Mouse (Mus musculus) left cerebral cortex, postnatal 4 days (tissue): ENCODE measurements at regions not wholly inside any gene's neighbourhood (a gene's known extent, or its start where the extent isn't known, plus 50 kb on each side); places are given as distances from the start of the nearest gene placed in this dataset.

Experiments used
- DNase-seq: peaks from one replicate; pipeline ENCODE4 v3.0.0-alpha.2; 2022
- intact Hi-C: fragments of 180-260 bp; cut with DNase I; formaldehyde crosslinking; loops from one replicate; pipeline ENCODE4 v1.15.1; 2025

GRCm38 (mm10) chr17:52197731-52198130, 364.6 kb upstream of the Satb1 start:
- intact Hi-C loops: no loop called here
- peak; percentile 21 for DNase-seq

GRCm38 (mm10) chr17:52196811-52197210, 363.7 kb upstream of the Satb1 start:
- DNase-seq: peak; percentile 8
- intact Hi-C loops: no loop called here

GRCm38 (mm10) chr17:52195804-52196203, 362.7 kb upstream of the Satb1 start:
- peak; percentile 56 for DNase-seq
- intact Hi-C loops: no loop called here

GRCm38 (mm10) chr17:52191064-52191682, 358.1 kb upstream of the Satb1 start:
- no peak for DNase-seq
- intact Hi-C loops: no loop called here

- intact Hi-C loops: no loop called here
- peak; percentile 35 for DNase-seq
Measured at GRCm38 (mm10) chr17:52182706-52183105, 349.6 kb upstream of the Satb1 start.

GRCm38 (mm10) chr17:52177996-52178395, 344.9 kb upstream of the Satb1 start:
- intact Hi-C loops: no loop called here
- no peak for DNase-seq

- intact Hi-C loops: no loop called here
- no peak for DNase-seq
Measured at GRCm38 (mm10) chr17:52168076-52168838, 335.2 kb upstream of the Satb1 start.

GRCm38 (mm10) chr17:52167658-52168057, 334.6 kb upstream of the Satb1 start:
- DNase-seq: no peak
- intact Hi-C loops: no loop called here

GRCm38 (mm10) chr17:52165891-52166485, 332.9 kb upstream of the Satb1 start:
- intact Hi-C loops: no loop called here
- DNase-seq: no peak

GRCm38 (mm10) chr17:52162559-52163397, 329.7 kb upstream of the Satb1 start:
- intact Hi-C loops: no loop called here
- no peak for DNase-seq

- no peak for DNase-seq
- intact Hi-C loops: no loop called here
Measured at GRCm38 (mm10) chr17:52150496-52150895, 317.4 kb upstream of the Satb1 start.

- intact Hi-C loops: no loop called here
- DNase-seq: no peak
Measured at GRCm38 (mm10) chr17:52149834-52150233, 316.7 kb upstream of the Satb1 start.

- DNase-seq: no peak
- intact Hi-C loops: no loop called here
Measured at GRCm38 (mm10) chr17:52149068-52149467, 316.0 kb upstream of the Satb1 start.

- intact Hi-C loops: no loop called here
- DNase-seq: no peak
Measured at GRCm38 (mm10) chr17:52103891-52104290, 270.8 kb upstream of the Satb1 start.

- intact Hi-C loops: no loop called here
- no peak for DNase-seq
Measured at GRCm38 (mm10) chr17:52085834-52086233, 252.7 kb upstream of the Satb1 start.

- intact Hi-C loops: no loop called here
- DNase-seq: no peak
Measured at GRCm38 (mm10) chr17:52084455-52084854, 251.4 kb upstream of the Satb1 start.

GRCm38 (mm10) chr17:52079316-52079715, 246.2 kb upstream of the Satb1 start:
- intact Hi-C loops: no loop called here
- no peak for DNase-seq

- intact Hi-C loops: no loop called here
- peak; percentile 70 for DNase-seq
Measured at GRCm38 (mm10) chr17:52078496-52078895, 245.4 kb upstream of the Satb1 start.

- intact Hi-C loops: no loop called here
- no peak for DNase-seq
Measured at GRCm38 (mm10) chr17:52077951-52078350, 244.9 kb upstream of the Satb1 start.

GRCm38 (mm10) chr17:52076746-52077145, 243.7 kb upstream of the Satb1 start:
- intact Hi-C loops: no loop called here
- DNase-seq: no peak

GRCm38 (mm10) chr17:52067721-52068120, 234.6 kb upstream of the Satb1 start:
- intact Hi-C loops: no loop called here

More at GRCm38 (mm10) chr17:52067721-52068120, 234.6 kb upstream of the Satb1 start:
- DNase-seq: no peak
